Mouse (Mus musculus) megakaryocyte, adult 5-6 weeks (primary cell): Measurements from ENCODE around the gene Fev. TPM values are rescaled to one million over a fixed set of nuclear protein-coding genes. Genes with fewer than 3 reads are reported as not detected.

ENCODE experiments used
- ATAC-seq: 2 replicates; pipeline ENCODE4 v1.8.0; 2016; ENCODE audit warnings: mild to moderate bottlenecking, inconsistent platforms; ENCODE audit not compliant: poor library complexity, severe bottlenecking
- total RNA-seq, 2 experiments: library from RNA; stranded (forward) in 1 of 2; stranded (reverse) in 1 of 2; fragments of 153-499, 151-499 nt in 1 of 2; fragments of 221-1000, 200-1000 nt in 1 of 2; gene quantifications; 2 replicates each; pipeline versions ENCODE4 v1.2.3 to v1.2.4; 2015 to 2017

Gene Fev
- total RNA-seq (2015) (not detected in 2 replicates), total RNA-seq (2017) (not detected in 2 replicates)

- no peak for ATAC-seq
Observed at GRCm38 (mm10) chr1:74885369-74886042, at the start of gene Fev. Fev (minus strand) TSS chr1:74885419.

- no peak for ATAC-seq
Observed at GRCm38 (mm10) chr1:74927621-74928296, 42.5 kb upstream of the Fev start.

GRCm38 (mm10) chr1:74926721-74927120 lies 41.5 kb upstream of the Fev start:
- ATAC-seq = no peak

GRCm38 (mm10) chr1:74924464-74924863 lies 39.2 kb upstream of the Fev start:
- no peak for ATAC-seq

- ATAC-seq = no peak
Observed at GRCm38 (mm10) chr1:74915706-74916105, 30.5 kb upstream of the Fev start.

- no peak for ATAC-seq
Observed at GRCm38 (mm10) chr1:74902191-74902590, 17.0 kb upstream of the Fev start.

- no peak for ATAC-seq
Observed at GRCm38 (mm10) chr1:74901686-74902085, 16.5 kb upstream of the Fev start.

GRCm38 (mm10) chr1:74900341-74901285 lies 15.4 kb upstream of the Fev start:
- no peak for ATAC-seq

GRCm38 (mm10) chr1:74898656-74899431 lies 13.6 kb upstream of the Fev start:
- no peak for ATAC-seq

- no peak for ATAC-seq
Observed at GRCm38 (mm10) chr1:74897976-74898375, 12.8 kb upstream of the Fev start.

- ATAC-seq = no peak
Observed at GRCm38 (mm10) chr1:74894966-74895365, 9.7 kb upstream of the Fev start.

GRCm38 (mm10) chr1:74893134-74893855 lies 8.1 kb upstream of the Fev start, which contains the start of gene Cryba2:
Cryba2 (minus strand) TSS chr1:74893143.
- no peak for ATAC-seq

- no peak for ATAC-seq
Observed at GRCm38 (mm10) chr1:74892351-74893133, 7.3 kb upstream of the Fev start.

GRCm38 (mm10) chr1:74891513-74891912 lies 6.3 kb upstream of the Fev start:
- no peak for ATAC-seq

- no peak for ATAC-seq
Observed at GRCm38 (mm10) chr1:74884196-74885141, 750 bp downstream of the Fev start.

- no peak for ATAC-seq
Observed at GRCm38 (mm10) chr1:74883441-74883840, 1.8 kb downstream of the Fev start.

GRCm38 (mm10) chr1:74882828-74883227 lies 2.4 kb downstream of the Fev start:
- ATAC-seq = no peak
